Mouse (Mus musculus): ENCODE measurements around the gene Kdm4a. TPM values are rescaled to one million over a fixed set of nuclear protein-coding genes. Genes with fewer than 3 reads are reported as not detected.

Gene Kdm4a
- polyA plus RNA-seq, 1 experiment, result 66.6 TPM

- no peaks in the 10 kb centered on the region for H3K36me3 ChIP-seq (ENCODE audit: control insufficient read depth, insufficient read depth)
- TF ChIP-seq TCF3 (IDR thresholded peaks at IDR 0.05; ENCODE audit: insufficient read length, low read depth), result no peak
- TF ChIP-seq MAX (IDR thresholded peaks at IDR 0.05; ENCODE audit: low read depth), result no peak
- H3K79me2 ChIP-seq (ENCODE audit: control insufficient read depth, insufficient read depth), result no peaks in the 10 kb centered on the region
- no peak overlapping the region for H3K4me2 ChIP-seq (ENCODE audit: low read depth)
- H3ac ChIP-seq (ENCODE audit: control insufficient read depth, insufficient read length), result no peak overlapping the region
- no peaks in the 10 kb centered on the region for H3K27me3 ChIP-seq (ENCODE audit: control insufficient read depth, insufficient read depth, insufficient read length)
- H3K4me3 ChIP-seq, result no peak overlapping the region
These were observed 91.1 kb downstream of the Kdm4a start for GRCm38 (mm10) chr4:118088771-118089170.

Other genes with a start within 250 kb of the Kdm4a start
- gene St3gal3, start 45.1 kb downstream of the Kdm4a start, polyA plus RNA-seq (2012; fragmentation: generic; extraction: Trizol), result 45.1 TPM
- 7.6 TPM for gene Ptprf, start 111.4 kb upstream of the Kdm4a start, polyA plus RNA-seq (2012; fragmentation: generic; extraction: Trizol)
- gene Szt2, start 229.2 kb upstream of the Kdm4a start, polyA plus RNA-seq (2012; fragmentation: generic; extraction: Trizol), result 8.1 TPM
- gene Med8, start 229.3 kb upstream of the Kdm4a start, polyA plus RNA-seq (2012; fragmentation: generic; extraction: Trizol), result 78.6 TPM
- gene Elovl1, start 248.1 kb upstream of the Kdm4a start, polyA plus RNA-seq (2012; fragmentation: generic; extraction: Trizol), result 136 TPM

Measured in myocyte (in vitro differentiated cells).